Mouse (Mus musculus) erythroblast, embryonic 14.5 days (primary cell): ENCODE results near the gene Kcnk13. TPM values are rescaled to one million over a fixed set of nuclear protein-coding genes. Genes with fewer than 3 reads are reported as not detected.

Source experiments
- H3K27me3 ChIP-seq: 2 replicates; pipeline ENCODE4 v1.6.1; 2012; ENCODE audit warnings: inconsistent platforms; ENCODE audit not compliant: control insufficient read depth
- H3K36me3 ChIP-seq: 2 replicates; pipeline ENCODE4 v1.6.1; 2012; ENCODE audit warnings: mild to moderate bottlenecking, inconsistent platforms; ENCODE audit not compliant: control insufficient read depth
- H3K4me1 ChIP-seq: 2 replicates; pipeline ENCODE4 v1.6.1; 2012; ENCODE audit warnings: inconsistent platforms; ENCODE audit not compliant: control insufficient read depth
- H3K4me3 ChIP-seq: replicated peaks from 2 replicates; pipeline ENCODE3; 2012; ENCODE audit warnings: moderate library complexity, mild to moderate bottlenecking, inconsistent platforms
- H3K9me3 ChIP-seq: 2 replicates; pipeline ENCODE4 v1.6.1; 2012; ENCODE audit warnings: low read length, inconsistent platforms, mixed read lengths; ENCODE audit not compliant: control insufficient read depth
- GATA1 ChIP-seq: IDR thresholded peaks from 2 replicates; pipeline ENCODE4 v1.6.1; 2012; ENCODE audit warnings: low read length, inconsistent platforms, mixed read lengths
- TAL1 ChIP-seq: IDR thresholded peaks from 3 replicates; pipeline ENCODE4 v1.6.1; 2012; ENCODE audit warnings: low read length, inconsistent platforms, mixed read lengths
- polyA plus RNA-seq: library from polyadenylated mRNA; stranded (reverse); fragments of >175 nt; gene quantifications from 2 replicates; pipeline ENCODE4 v1.2.3, GENCODE M21; 2012

Gene Kcnk13
- polyA plus RNA-seq, 1 experiment = not detected

GRCm38 (mm10) chr12:99972825-99973224 is 8.5 kb downstream of the Kcnk13 start:
- Histone ChIP-seq H3K9me3 (peaks cover 3% of the 10 kb centered on the region; the same call in 1 of the 2 replicates), H3K36me3 (no peaks in the 10 kb centered on the region), H3K4me1 (no peaks in the 10 kb centered on the region), H3K4me3 (no peak overlapping the region), H3K27me3 (peaks cover 19% of the 10 kb centered on the region)
- no peak for TF ChIP-seq GATA1
- TF ChIP-seq TAL1 = no peak

- H3K36me3 ChIP-seq = no peaks in the 10 kb centered on the region
- peaks cover 3% of the 10 kb centered on the region; the same call in 1 of the 2 replicates for H3K9me3 ChIP-seq
- TF ChIP-seq GATA1 = no peak
- no peak for TF ChIP-seq TAL1
- no peaks in the 10 kb centered on the region for H3K4me1 ChIP-seq
- H3K4me3 ChIP-seq = no peak overlapping the region
- H3K27me3 ChIP-seq = peaks cover 11% of the 10 kb centered on the region
These were observed 9.4 kb downstream of the Kcnk13 start for GRCm38 (mm10) chr12:99973659-99974058.

- no peak for TF ChIP-seq GATA1
- TF ChIP-seq TAL1 = no peak
These were observed 15.2 kb downstream of the Kcnk13 start for GRCm38 (mm10) chr12:99979541-99979940.

GRCm38 (mm10) chr12:99986797-99987196 is 22.5 kb downstream of the Kcnk13 start:
- TF ChIP-seq GATA1 = no peak
- no peak for TF ChIP-seq TAL1
- no peaks in the 10 kb centered on the region for H3K27me3 ChIP-seq
- H3K4me1 ChIP-seq = no peaks in the 10 kb centered on the region
- peaks cover 4% of the 10 kb centered on the region for H3K9me3 ChIP-seq
- H3K36me3 ChIP-seq = no peaks in the 10 kb centered on the region
- H3K4me3 ChIP-seq = no peak overlapping the region

More at GRCm38 (mm10) chr12:99979541-99979940, 15.2 kb downstream of the Kcnk13 start:
- H3K9me3 ChIP-seq = no peaks in the 10 kb centered on the region
- no peaks in the 10 kb centered on the region for H3K27me3 ChIP-seq
- no peaks in the 10 kb centered on the region for H3K4me1 ChIP-seq
- no peak overlapping the region for H3K4me3 ChIP-seq
- no peaks in the 10 kb centered on the region for H3K36me3 ChIP-seq

DNA sequence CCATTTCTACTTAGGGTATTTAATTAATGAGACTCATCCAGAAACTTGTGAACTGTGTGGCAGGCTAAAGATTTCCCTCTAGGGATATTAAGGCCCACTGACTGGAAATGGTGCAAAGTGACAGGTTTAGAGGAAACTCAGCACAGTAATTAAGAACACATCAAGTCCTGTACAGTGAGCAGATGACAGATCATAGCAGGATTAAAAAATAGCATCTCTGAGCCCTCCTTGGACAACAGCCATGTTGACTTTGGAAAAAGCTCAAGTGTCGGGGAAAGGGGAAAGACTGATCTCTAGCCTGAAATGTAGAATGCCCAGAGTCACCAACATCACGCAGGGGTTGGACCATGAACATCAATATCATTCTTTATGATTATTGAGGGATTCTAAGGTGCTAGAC is 23.8 kb downstream of the Kcnk13 start:
- H3K4me1 ChIP-seq = no peaks in the 10 kb centered on the region
- H3K4me3 ChIP-seq = no peak overlapping the region
- no peaks in the 10 kb centered on the region for H3K36me3 ChIP-seq
- peaks cover 4% of the 10 kb centered on the region for H3K9me3 ChIP-seq
- TF ChIP-seq GATA1 (no peak), TAL1 (no peak)
- H3K27me3 ChIP-seq = no peaks in the 10 kb centered on the region

GRCm38 (mm10) chr12:99992362-99992862 is 28.1 kb downstream of the Kcnk13 start:
- no peak for TF ChIP-seq GATA1
- TF ChIP-seq TAL1 = no peak
- H3K36me3 ChIP-seq = no peaks in the 10 kb centered on the region

GRCm38 (mm10) chr12:99993146-99993890 is 29.0 kb downstream of the Kcnk13 start:
- no peaks in the 10 kb centered on the region for H3K4me1 ChIP-seq
- H3K9me3 ChIP-seq = peaks cover 4% of the 10 kb centered on the region
- no peak for TF ChIP-seq TAL1
- no peak for TF ChIP-seq GATA1
- H3K36me3 ChIP-seq = no peaks in the 10 kb centered on the region
- no peak overlapping the region for H3K4me3 ChIP-seq
- no peaks in the 10 kb centered on the region for H3K27me3 ChIP-seq

More at GRCm38 (mm10) chr12:99992362-99992862, 28.1 kb downstream of the Kcnk13 start:
- H3K27me3 ChIP-seq = no peaks in the 10 kb centered on the region
- no peak overlapping the region for H3K4me3 ChIP-seq
- no peaks in the 10 kb centered on the region for H3K4me1 ChIP-seq
- H3K9me3 ChIP-seq = peaks cover 4% of the 10 kb centered on the region

GRCm38 (mm10) chr12:99995951-99996350 is 31.7 kb downstream of the Kcnk13 start:
- Histone ChIP-seq H3K4me3 (no peak overlapping the region), H3K36me3 (no peaks in the 10 kb centered on the region), H3K27me3 (no peaks in the 10 kb centered on the region), H3K9me3 (peaks cover 2% of the 10 kb centered on the region), H3K4me1 (no peaks in the 10 kb centered on the region)
- TF ChIP-seq GATA1 = no peak
- TF ChIP-seq TAL1 = no peak

GRCm38 (mm10) chr12:99999726-100000125 is 35.4 kb downstream of the Kcnk13 start:
- H3K9me3 ChIP-seq = no peaks in the 10 kb centered on the region
- no peak overlapping the region for H3K4me3 ChIP-seq
- no peaks in the 10 kb centered on the region for H3K36me3 ChIP-seq
- H3K27me3 ChIP-seq = no peaks in the 10 kb centered on the region
- TF ChIP-seq TAL1 = no peak
- TF ChIP-seq GATA1 = no peak
- no peaks in the 10 kb centered on the region for H3K4me1 ChIP-seq
